ENCODE assay signal across 13 mouse cellular contexts in genomic region chr8:78510926-78511325, GRCm38 (mm10). TPM values are rescaled to one million over a fixed set of nuclear protein-coding genes. Genes with fewer than 3 reads are reported as not detected.
DNase-seq lines count a peak whose midpoint lies in the region; ATAC-seq and TF ChIP-seq lines count a peak whose summit lies in the region.
"Had no signal": no experiment of that assay in that cellular context is flagged by ENCODE, and none has a peak within 500 bp of the region (broad histone marks: within the 10 kb centered on the region; RNA-seq: fewer than 3 reads in every experiment).

No protein-coding gene starts in this region.

- no peak for ATAC-seq in heart, embryonic 16.5 days (replicated peaks; ENCODE audit: extremely low read depth, insufficient read depth, low FRiP score)
- no peak for ATAC-seq in midbrain, postnatal 0 days (ENCODE audit: low FRiP score)
- no peak for ATAC-seq in midbrain, embryonic 14.5 days (ENCODE audit: low FRiP score, low TSS enrichment)

- peak overlapping the region; percentile 46; the same call in 1 of the 2 replicates for H3K9ac ChIP-seq in heart, embryonic 16.5 days (ENCODE audit: low read length)
- no peak overlapping the region for H3K9ac ChIP-seq in midbrain, postnatal 0 days (replicated peaks; ENCODE audit: low read length, poor library complexity, severe bottlenecking)
- H3K9ac ChIP-seq in midbrain, embryonic 14.5 days (replicated peaks; ENCODE audit: low read length) = no peak overlapping the region

- peaks cover 7% of the 10 kb centered on the region; the same call in 1 of the 2 replicates for H3K36me3 ChIP-seq in heart, embryonic 16.5 days (ENCODE audit: control insufficient read depth, insufficient read depth)
- H3K36me3 ChIP-seq in heart, embryonic 10.5 days = peaks cover 11% of the 10 kb centered on the region
- peaks cover 32% of the 10 kb centered on the region for H3K36me3 ChIP-seq in midbrain, embryonic 10.5 days
- no peaks in the 10 kb centered on the region for H3K36me3 ChIP-seq in midbrain, postnatal 0 days (ENCODE audit: insufficient read depth, low read length)
- 0 out of 2 replicates have a peak, but pooled peaks cover 3% of the 10 kb centered on the region for H3K36me3 ChIP-seq in midbrain, embryonic 14.5 days (ENCODE audit: control insufficient read depth, insufficient read depth, low read length)

- no peak overlapping the region for H3K27ac ChIP-seq in heart, embryonic 16.5 days (ENCODE audit: low read length)
- H3K27ac ChIP-seq in heart, embryonic 10.5 days = no peak overlapping the region
- no peak overlapping the region for H3K27ac ChIP-seq in midbrain, embryonic 10.5 days (replicated peaks)
- no peak overlapping the region for H3K27ac ChIP-seq in midbrain, postnatal 0 days (ENCODE audit: low read depth, low read length)
- H3K27ac ChIP-seq in midbrain, embryonic 14.5 days (replicated peaks; ENCODE audit: low read depth, low read length) = no peak overlapping the region
- H3K27ac ChIP-seq: left cerebral cortex, adult 2 months had no signal

- H3K4me1 ChIP-seq in heart, embryonic 16.5 days (ENCODE audit: control insufficient read depth, insufficient read depth, low read length) = peaks cover 12% of the 10 kb centered on the region
- H3K4me1 ChIP-seq in heart, embryonic 10.5 days = peaks cover 8% of the 10 kb centered on the region; the same call in 1 of the 2 replicates
- H3K4me1 ChIP-seq in midbrain, embryonic 10.5 days = peaks cover 20% of the 10 kb centered on the region
- H3K4me1 ChIP-seq in midbrain, postnatal 0 days (ENCODE audit: insufficient read depth, low read length) = no peaks in the 10 kb centered on the region
- H3K4me1 ChIP-seq in midbrain, embryonic 14.5 days (ENCODE audit: control insufficient read depth, insufficient read depth, low read length) = peaks cover 10% of the 10 kb centered on the region

- WGBS in heart, embryonic 16.5 days = 55% methylated on average over 3 of the region's 3 CpGs
- 54% methylated on average over 3 of the region's 3 CpGs for WGBS in heart, embryonic 10.5 days
- 74% methylated on average over 3 of the region's 3 CpGs for WGBS in midbrain, embryonic 10.5 days
- 65% methylated on average over 3 of the region's 3 CpGs for WGBS in midbrain, postnatal 0 days
- WGBS in midbrain, embryonic 14.5 days = 73% methylated on average over 3 of the region's 3 CpGs

- no peak overlapping the region; the same call in 1 of the 2 replicates for H3K4me2 ChIP-seq in heart, embryonic 16.5 days (ENCODE audit: low read depth, low read length)
- H3K4me2 ChIP-seq in midbrain, postnatal 0 days (ENCODE audit: low read depth, low read length, poor library complexity, severe bottlenecking) = no peak overlapping the region
- peak overlapping the region; percentile 28; the same call in 1 of the 2 replicates for H3K4me2 ChIP-seq in midbrain, embryonic 14.5 days (ENCODE audit: low read length)

- no peaks in the 10 kb centered on the region for H3K27me3 ChIP-seq in heart, embryonic 16.5 days (ENCODE audit: control insufficient read depth, insufficient read depth, low read length)
- no peaks in the 10 kb centered on the region for H3K27me3 ChIP-seq in heart, embryonic 10.5 days (ENCODE audit: insufficient read depth, poor library complexity, severe bottlenecking)
- H3K27me3 ChIP-seq in midbrain, embryonic 10.5 days (ENCODE audit: low read depth, poor library complexity, severe bottlenecking) = no peaks in the 10 kb centered on the region
- no peaks in the 10 kb centered on the region for H3K27me3 ChIP-seq in midbrain, postnatal 0 days (ENCODE audit: insufficient read depth, low read length)
- no peaks in the 10 kb centered on the region for H3K27me3 ChIP-seq in midbrain, embryonic 14.5 days (ENCODE audit: control insufficient read depth, insufficient read depth, low read length)
- H3K27me3 ChIP-seq: heart, embryonic 12.5 days had no signal

- H3K9me3 ChIP-seq in heart, embryonic 16.5 days (replicated peaks; ENCODE audit: control insufficient read depth, low read length) = no peaks in the 10 kb centered on the region
- no peaks in the 10 kb centered on the region for H3K9me3 ChIP-seq in heart, embryonic 10.5 days
- H3K9me3 ChIP-seq in midbrain, embryonic 10.5 days (replicated peaks) = peaks cover 9% of the 10 kb centered on the region; the same call in 1 of the 2 replicates
- no peaks in the 10 kb centered on the region for H3K9me3 ChIP-seq in midbrain, postnatal 0 days (ENCODE audit: low read length)
- H3K9me3 ChIP-seq in midbrain, embryonic 14.5 days (ENCODE audit: control insufficient read depth, low read length) = no peaks in the 10 kb centered on the region
- H3K9me3 ChIP-seq: heart, embryonic 12.5 days had no signal

- no peak for DNase-seq in heart, embryonic 10.5 days (ENCODE audit: low spot score)
- DNase-seq in midbrain, embryonic 10.5 days (ENCODE audit: low spot score) = no peak
- DNase-seq in midbrain, postnatal 0 days (ENCODE audit: low spot score) = no peak
- peak; percentile 14 for DNase-seq in adipocyte (ENCODE audit: low spot score)
- no peak for DNase-seq in midbrain, embryonic 14.5 days
- no peak for DNase-seq in ovary, adult 18-20 months (ENCODE audit: low spot score)
- no peak for DNase-seq in c-Kit-positive CD71-positive TER-119-positive erythroid progenitor cells, embryonic 14.5 days (ENCODE audit: low spot score)
- DNase-seq: adrenal gland, adult 8-10 months; cerebellum, adult 11 months; embryo, embryonic 11 days had no signal

- TF ChIP-seq CTCF in midbrain, postnatal 0 days (IDR thresholded peaks at IDR 0.05) = no peak

- H3K4me3 ChIP-seq in heart, embryonic 16.5 days (ENCODE audit: low read length) = no peak overlapping the region
- no peak overlapping the region for H3K4me3 ChIP-seq in heart, embryonic 10.5 days
- H3K4me3 ChIP-seq in midbrain, embryonic 10.5 days = peak overlapping the region; percentile 93; the same call in 1 of the 2 replicates
- no peak overlapping the region for H3K4me3 ChIP-seq in midbrain, postnatal 0 days (ENCODE audit: low read depth, low read length)
- H3K4me3 ChIP-seq in midbrain, embryonic 14.5 days (replicated peaks; ENCODE audit: low read depth, low read length) = no peak overlapping the region

RNA-seq across cellular contexts. Expression of gene Slc10a7, which starts 1.8 kb away (rescaled TPM):
- 12.7 and 13.1 TPM in 2 replicates for polyA plus RNA-seq in heart, embryonic 16.5 days (2015; fragmentation: Nextera tagmentation; extraction: Ambion mirVana)
- 9.2 and 10.0 TPM in 2 replicates for polyA plus RNA-seq in heart, embryonic 10.5 days (2016; fragmentation: Nextera tagmentation; extraction: Ambion mirVana)
- 8.1 and 9.0 TPM in 2 replicates for polyA plus RNA-seq in midbrain, embryonic 10.5 days (2016; fragmentation: Nextera tagmentation; extraction: Ambion mirVana)
- total RNA-seq in midbrain, postnatal 0 days (2014; rRNA removed) = 10.9 and 14.9 TPM in 2 replicates
- 6.3 and 7.7 TPM in 2 replicates for polyA plus RNA-seq in midbrain, postnatal 0 days (2015; fragmentation: Nextera tagmentation; extraction: Ambion mirVana)
- polyA plus RNA-seq in midbrain, embryonic 14.5 days (2014; fragmentation: Nextera tagmentation; extraction: Ambion mirVana) = 9.2 and 9.7 TPM in 2 replicates

RNA-seq across cellular contexts. Expression of gene Rbmxl1, which starts 2.2 kb away (rescaled TPM):
- 115 and 138 TPM in 2 replicates for polyA plus RNA-seq in heart, embryonic 16.5 days (2015; fragmentation: Nextera tagmentation; extraction: Ambion mirVana)
- 199 and 273 TPM in 2 replicates for polyA plus RNA-seq in heart, embryonic 10.5 days (2016; fragmentation: Nextera tagmentation; extraction: Ambion mirVana)
- polyA plus RNA-seq in midbrain, embryonic 10.5 days (2016; fragmentation: Nextera tagmentation; extraction: Ambion mirVana) = 370 and 396 TPM in 2 replicates
- 67.8 and 94.2 TPM in 2 replicates for total RNA-seq in midbrain, postnatal 0 days (2014; rRNA removed)
- polyA plus RNA-seq in midbrain, postnatal 0 days (2015; fragmentation: Nextera tagmentation; extraction: Ambion mirVana) = 139 and 141 TPM in 2 replicates
- 201 and 248 TPM in 2 replicates for polyA plus RNA-seq in midbrain, embryonic 14.5 days (2014; fragmentation: Nextera tagmentation; extraction: Ambion mirVana)
